Mouse (Mus musculus) cerebellum, adult 2 months (tissue): Measurements from ENCODE around the gene Slc9a3r1.

ENCODE experiments used
- CTCF ChIP-seq: fragments of 200-500 bp; IDR thresholded peaks from 2 replicates; pipeline ENCODE4 v1.5.1; 2011; ENCODE audit warnings: low read depth, mild to moderate bottlenecking, control low read depth, low read length, moderate library complexity, borderline replicate concordance; ENCODE audit not compliant: insufficient read depth
- POLR2A ChIP-seq: fragments of 200-500 bp; IDR thresholded peaks from 2 replicates; pipeline ENCODE4 v1.6.1; 2011; ENCODE audit warnings: low read length, control low read depth, borderline replicate concordance; ENCODE audit not compliant: insufficient read depth

DNA sequence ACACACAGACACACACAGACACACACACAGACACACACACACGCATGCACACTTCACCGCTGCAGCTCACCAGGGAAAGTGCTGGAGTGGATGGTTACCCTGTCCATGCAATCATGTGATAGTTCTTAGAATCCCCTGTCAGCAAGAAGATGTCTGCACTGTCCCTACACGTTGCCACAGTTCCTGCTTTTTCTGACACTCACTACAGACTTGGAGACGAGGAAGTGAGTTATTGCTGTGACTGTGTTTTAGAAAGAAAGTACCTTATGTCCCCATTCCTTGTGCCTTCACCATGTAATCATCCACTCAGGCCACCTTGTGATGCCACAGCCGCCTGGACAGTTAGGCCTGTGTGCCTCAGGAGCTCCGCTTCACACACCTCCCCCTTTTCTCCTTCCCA, 26.2 kb downstream of the Slc9a3r1 start:
- TF ChIP-seq CTCF, result no peak
- no peak for TF ChIP-seq POLR2A
